Mouse (Mus musculus): ENCODE measurements around the gene Pgap3. TPM values are rescaled to one million over a fixed set of nuclear protein-coding genes. Genes with fewer than 3 reads are reported as not detected.
"Not testable (repeated sequence)": the region's sequence is repeated elsewhere in the genome, so short reads cannot be mapped to it uniquely, and the experiment has no call there.

The Pgap3 gene
- polyA plus RNA-seq, 1 experiment from 2014 or later, result 18.0 TPM

- no peaks in the 10 kb centered on the region for H3K9me3 ChIP-seq (replicated peaks; ENCODE audit: control insufficient read depth, low read length)
- no peak overlapping the region for H3K9ac ChIP-seq (ENCODE audit: low read length)
- no peak overlapping the region for H3K4me2 ChIP-seq (ENCODE audit: low read depth, low read length)
- 52% methylated on average over 14 of the region's 14 CpGs for WGBS
- no peaks in the 10 kb centered on the region for H3K36me3 ChIP-seq (ENCODE audit: control insufficient read depth, insufficient read depth)
- ATAC-seq (replicated peaks; ENCODE audit: extremely low read depth, insufficient read depth, low FRiP score), result no peak
- H3K4me3 ChIP-seq (ENCODE audit: low read length), result no peak overlapping the region
- peaks cover 47% of the 10 kb centered on the region for H3K4me1 ChIP-seq (ENCODE audit: control insufficient read depth, insufficient read depth, low read length)
- peaks cover 9% of the 10 kb centered on the region; the same call in 1 of the 2 replicates for H3K27me3 ChIP-seq (ENCODE audit: control insufficient read depth, insufficient read depth, low read length)
- H3K27ac ChIP-seq (ENCODE audit: low read length), result no peak overlapping the region
These were observed 13.2 kb downstream of the Pgap3 start for GRCm38 (mm10) chr11:98387056-98387577.

- Histone ChIP-seq H3K4me3 (ENCODE audit: low read length) (no peak overlapping the region), H3K36me3 (ENCODE audit: control insufficient read depth, insufficient read depth) (no peaks in the 10 kb centered on the region), H3K4me1 (ENCODE audit: control insufficient read depth, insufficient read depth, low read length) (peaks cover 42% of the 10 kb centered on the region), H3K9ac (ENCODE audit: low read length) (no peak overlapping the region), H3K4me2 (ENCODE audit: low read depth, low read length) (peak overlapping the region; percentile 1; the same call in 1 of the 2 replicates), H3K27ac (ENCODE audit: low read length) (no peak overlapping the region), H3K27me3 (ENCODE audit: control insufficient read depth, insufficient read depth, low read length) (peaks cover 9% of the 10 kb centered on the region; the same call in 1 of the 2 replicates), H3K9me3 (replicated peaks; ENCODE audit: control insufficient read depth, low read length) (no peaks in the 10 kb centered on the region)
- WGBS, result 18% methylated on average over 24 of the region's 24 CpGs
- ATAC-seq (replicated peaks; ENCODE audit: extremely low read depth, insufficient read depth, low FRiP score), result no peak
These were observed 13.7 kb downstream of the Pgap3 start for GRCm38 (mm10) chr11:98386596-98386995.

GRCm38 (mm10) chr11:98385638-98386585, 14.4 kb downstream of the Pgap3 start, which contains the start of gene Pnmt:
Gene Pnmt, plus strand, starts transcription at chr11:98386450.
- H3K4me2 ChIP-seq (ENCODE audit: low read depth, low read length), result peak within 1 kb of the TSS; percentile 76
- H3K4me3 ChIP-seq (ENCODE audit: low read length), result no peak within 1 kb of the TSS; the same call in 1 of the 2 replicates
- H3K4me1 ChIP-seq (ENCODE audit: control insufficient read depth, insufficient read depth, low read length), result peaks cover 40% of the 10 kb centered on the region
- WGBS, result 45% methylated on average over 25 of the region's 25 CpGs
- no peaks in the 10 kb centered on the region for H3K9me3 ChIP-seq (replicated peaks; ENCODE audit: control insufficient read depth, low read length)
- no peaks in the 10 kb centered on the region for H3K36me3 ChIP-seq (ENCODE audit: control insufficient read depth, insufficient read depth)
- H3K27me3 ChIP-seq (ENCODE audit: control insufficient read depth, insufficient read depth, low read length), result peaks cover 9% of the 10 kb centered on the region; the same call in 1 of the 2 replicates
- H3K27ac ChIP-seq (ENCODE audit: low read length), result no peak within 1 kb of the TSS
- ATAC-seq (replicated peaks; ENCODE audit: extremely low read depth, insufficient read depth, low FRiP score), result no peak
- H3K9ac ChIP-seq (ENCODE audit: low read length), result peak within 1 kb of the TSS; percentile 86

GRCm38 (mm10) chr11:98384721-98385637, 15.3 kb downstream of the Pgap3 start:
- no peak for ATAC-seq (replicated peaks; ENCODE audit: extremely low read depth, insufficient read depth, low FRiP score)
- 45% methylated on average over 8 of the region's 8 CpGs for WGBS
- H3K36me3 ChIP-seq (ENCODE audit: control insufficient read depth, insufficient read depth), result peaks cover 6% of the 10 kb centered on the region; the same call in 1 of the 2 replicates
- peaks cover 47% of the 10 kb centered on the region for H3K4me1 ChIP-seq (ENCODE audit: control insufficient read depth, insufficient read depth, low read length)
- peak overlapping the region; percentile 63 for H3K4me3 ChIP-seq (ENCODE audit: low read length)
- H3K9me3 ChIP-seq (replicated peaks; ENCODE audit: control insufficient read depth, low read length), result no peaks in the 10 kb centered on the region
- H3K9ac ChIP-seq (ENCODE audit: low read length), result peak overlapping the region; percentile 86
- H3K4me2 ChIP-seq (ENCODE audit: low read depth, low read length), result peak overlapping the region; percentile 76
- peaks cover 9% of the 10 kb centered on the region; the same call in 1 of the 2 replicates for H3K27me3 ChIP-seq (ENCODE audit: control insufficient read depth, insufficient read depth, low read length)
- H3K27ac ChIP-seq (ENCODE audit: low read length), result peak overlapping the region; percentile 95

- Histone ChIP-seq H3K9ac (ENCODE audit: low read length) (peak overlapping the region; percentile 86), H3K36me3 (ENCODE audit: control insufficient read depth, insufficient read depth) (peaks cover 6% of the 10 kb centered on the region), H3K27me3 (ENCODE audit: control insufficient read depth, insufficient read depth, low read length) (peaks cover 9% of the 10 kb centered on the region; the same call in 1 of the 2 replicates), H3K4me2 (ENCODE audit: low read depth, low read length) (peak overlapping the region; percentile 76), H3K9me3 (replicated peaks; ENCODE audit: control insufficient read depth, low read length) (no peaks in the 10 kb centered on the region), H3K4me1 (ENCODE audit: control insufficient read depth, insufficient read depth, low read length) (peaks cover 49% of the 10 kb centered on the region), H3K27ac (ENCODE audit: low read length) (peak overlapping the region; percentile 95), H3K4me3 (ENCODE audit: low read length) (peak overlapping the region; percentile 63)
- no peak for ATAC-seq (replicated peaks; ENCODE audit: extremely low read depth, insufficient read depth, low FRiP score)
- WGBS, result 37% methylated on average over 20 of the region's 20 CpGs
These were observed 16.1 kb downstream of the Pgap3 start for GRCm38 (mm10) chr11:98384216-98384615.

- Histone ChIP-seq H3K36me3 (ENCODE audit: control insufficient read depth, insufficient read depth) (peaks cover 9% of the 10 kb centered on the region), H3K4me3 (ENCODE audit: low read length) (peak within 1 kb of the TSS; percentile 63), H3K4me1 (ENCODE audit: control insufficient read depth, insufficient read depth, low read length) (peaks cover 56% of the 10 kb centered on the region), H3K9ac (ENCODE audit: low read length) (peak within 1 kb of the TSS; percentile 86), H3K4me2 (ENCODE audit: low read depth, low read length) (peak within 1 kb of the TSS; percentile 76), H3K27me3 (ENCODE audit: control insufficient read depth, insufficient read depth, low read length) (peaks cover 9% of the 10 kb centered on the region; the same call in 1 of the 2 replicates), H3K27ac (ENCODE audit: low read length) (peak within 1 kb of the TSS; percentile 95), H3K9me3 (replicated peaks; ENCODE audit: control insufficient read depth, low read length) (no peaks in the 10 kb centered on the region)
- ATAC-seq (replicated peaks; ENCODE audit: extremely low read depth, insufficient read depth, low FRiP score), result peak; percentile 83
- WGBS, result 33% methylated on average over 14 of the region's 14 CpGs
These were observed 16.8 kb downstream of the Pgap3 start, which contains the start of gene Tcap for GRCm38 (mm10) chr11:98383261-98384030. Gene Tcap, plus strand, starts transcription at chr11:98383811.

GRCm38 (mm10) chr11:98382405-98382804, 17.9 kb downstream of the Pgap3 start:
- Histone ChIP-seq H3K36me3 (ENCODE audit: control insufficient read depth, insufficient read depth) (peaks cover 13% of the 10 kb centered on the region), H3K4me1 (ENCODE audit: control insufficient read depth, insufficient read depth, low read length) (peaks cover 58% of the 10 kb centered on the region)
- H3K9me3 ChIP-seq (replicated peaks; ENCODE audit: control insufficient read depth, low read length); ATAC-seq (replicated peaks; ENCODE audit: extremely low read depth, insufficient read depth, low FRiP score); H3K27ac ChIP-seq (ENCODE audit: low read length); H3K4me3 ChIP-seq (ENCODE audit: low read length); H3K9ac ChIP-seq (ENCODE audit: low read length); H3K27me3 ChIP-seq (ENCODE audit: control insufficient read depth, insufficient read depth, low read length); H3K4me2 ChIP-seq (ENCODE audit: low read depth, low read length): not testable (repeated sequence)
- 39% methylated on average over 2 of the region's 2 CpGs for WGBS

GRCm38 (mm10) chr11:98381651-98382050, 18.6 kb downstream of the Pgap3 start:
- Histone ChIP-seq H3K9ac (ENCODE audit: low read length) (no peak overlapping the region), H3K27ac (ENCODE audit: low read length) (no peak overlapping the region), H3K36me3 (ENCODE audit: control insufficient read depth, insufficient read depth) (peaks cover 15% of the 10 kb centered on the region), H3K4me2 (ENCODE audit: low read depth, low read length) (no peak overlapping the region), H3K27me3 (ENCODE audit: control insufficient read depth, insufficient read depth, low read length) (peaks cover 3% of the 10 kb centered on the region; the same call in 1 of the 2 replicates), H3K9me3 (replicated peaks; ENCODE audit: control insufficient read depth, low read length) (no peaks in the 10 kb centered on the region), H3K4me3 (ENCODE audit: low read length) (no peak overlapping the region), H3K4me1 (ENCODE audit: control insufficient read depth, insufficient read depth, low read length) (peaks cover 65% of the 10 kb centered on the region)
- no peak for ATAC-seq (replicated peaks; ENCODE audit: extremely low read depth, insufficient read depth, low FRiP score)
- WGBS, result 93% methylated on average over 2 of the region's 2 CpGs
